Mouse (Mus musculus): ENCODE data around the gene Lrp3.
"Not testable (repeated sequence)": the region's sequence is repeated elsewhere in the genome, so short reads cannot be mapped to it uniquely, and the experiment has no call there.

The Lrp3 gene

GRCm38 (mm10) chr7:35215225-35215624, at the start of gene Lrp3:
Gene Lrp3 (minus strand): TSS chr7:35215498.
- peak; percentile 78 to 89 for DNase-seq

GRCm38 (mm10) chr7:35264746-35265145, 49.4 kb upstream of the Lrp3 start:
- DNase-seq, result peak in 1 of 2 experiments; percentile 58

DNA sequence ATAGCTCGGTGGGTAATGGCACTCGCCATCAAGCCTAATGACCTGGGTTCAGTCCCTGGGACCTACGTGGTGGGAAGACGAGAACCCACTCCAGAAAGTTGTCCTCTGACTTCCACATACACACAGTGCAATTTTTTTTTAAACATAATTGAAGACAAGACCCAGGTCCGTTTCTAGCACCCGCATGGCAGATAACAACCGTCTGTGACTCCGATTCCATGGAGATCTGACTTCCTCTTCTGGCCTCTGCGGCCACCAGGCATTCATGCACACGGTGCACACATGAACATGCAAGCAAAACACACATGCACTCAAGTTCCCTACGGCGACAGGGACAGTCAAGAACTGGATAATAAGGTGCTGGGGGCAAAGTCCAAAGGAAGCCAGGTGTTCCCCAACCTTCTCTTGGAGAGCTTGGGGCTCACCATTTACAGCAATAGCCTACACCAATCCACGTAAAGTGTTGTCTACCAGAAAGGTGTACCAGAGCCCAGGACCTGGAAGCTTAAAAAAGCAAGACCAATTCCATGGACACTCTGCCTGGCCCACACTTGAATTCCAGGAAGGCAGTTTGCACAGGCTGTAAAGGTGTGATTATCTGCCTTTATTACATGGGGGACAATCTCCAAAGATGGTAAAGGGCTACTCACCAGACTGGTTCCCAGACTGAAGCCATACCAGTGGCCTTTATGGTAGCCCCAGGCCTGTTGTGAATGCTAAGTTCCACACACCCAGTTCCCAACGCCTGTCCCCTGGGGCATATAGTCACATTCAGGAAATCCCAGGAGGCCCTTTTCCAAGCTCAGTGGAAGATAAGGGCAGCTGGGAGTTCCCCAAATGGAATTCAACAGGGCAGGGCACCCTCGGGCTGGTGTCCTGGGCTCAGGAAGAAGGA, 48.5 kb upstream of the Lrp3 start:
- DNase-seq, result no peak

GRCm38 (mm10) chr7:35259384-35259783, 44.1 kb upstream of the Lrp3 start:
- DNase-seq, result no peak

GRCm38 (mm10) chr7:35258294-35258693, 43.0 kb upstream of the Lrp3 start:
- DNase-seq, result no peak

DNA sequence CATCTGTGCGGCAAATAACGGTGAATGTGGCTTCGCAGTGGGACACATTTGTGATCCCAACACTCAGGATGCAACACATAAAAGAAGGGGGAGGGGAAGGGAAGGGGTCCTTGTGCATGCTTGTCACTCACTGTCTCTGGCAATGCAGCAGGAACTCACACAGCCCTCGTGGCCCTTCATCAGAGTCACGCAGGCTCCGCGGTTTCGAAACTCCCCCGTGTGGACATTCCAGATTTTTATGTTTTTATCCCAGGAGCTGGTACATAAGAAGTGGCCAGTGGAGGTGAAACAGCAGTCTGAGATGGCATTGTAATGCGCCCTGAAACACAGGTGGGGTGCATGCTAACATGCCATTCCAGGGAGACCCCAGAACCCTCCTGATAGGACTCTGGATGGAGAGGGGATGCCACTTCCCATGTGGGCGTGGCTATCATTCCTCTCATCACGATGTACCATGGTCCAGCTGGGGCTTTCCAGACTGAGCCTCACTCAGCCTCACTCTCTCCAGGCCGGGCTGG, 36.8 kb upstream of the Lrp3 start:
- DNase-seq, result peak; percentile 35 to 36

- not testable (repeated sequence) for DNase-seq
Measured at GRCm38 (mm10) chr7:35237935-35238334, 22.6 kb upstream of the Lrp3 start.

- peak; percentile 68 to 82 for DNase-seq
Measured at GRCm38 (mm10) chr7:35235308-35235707, 20.0 kb upstream of the Lrp3 start.

DNA sequence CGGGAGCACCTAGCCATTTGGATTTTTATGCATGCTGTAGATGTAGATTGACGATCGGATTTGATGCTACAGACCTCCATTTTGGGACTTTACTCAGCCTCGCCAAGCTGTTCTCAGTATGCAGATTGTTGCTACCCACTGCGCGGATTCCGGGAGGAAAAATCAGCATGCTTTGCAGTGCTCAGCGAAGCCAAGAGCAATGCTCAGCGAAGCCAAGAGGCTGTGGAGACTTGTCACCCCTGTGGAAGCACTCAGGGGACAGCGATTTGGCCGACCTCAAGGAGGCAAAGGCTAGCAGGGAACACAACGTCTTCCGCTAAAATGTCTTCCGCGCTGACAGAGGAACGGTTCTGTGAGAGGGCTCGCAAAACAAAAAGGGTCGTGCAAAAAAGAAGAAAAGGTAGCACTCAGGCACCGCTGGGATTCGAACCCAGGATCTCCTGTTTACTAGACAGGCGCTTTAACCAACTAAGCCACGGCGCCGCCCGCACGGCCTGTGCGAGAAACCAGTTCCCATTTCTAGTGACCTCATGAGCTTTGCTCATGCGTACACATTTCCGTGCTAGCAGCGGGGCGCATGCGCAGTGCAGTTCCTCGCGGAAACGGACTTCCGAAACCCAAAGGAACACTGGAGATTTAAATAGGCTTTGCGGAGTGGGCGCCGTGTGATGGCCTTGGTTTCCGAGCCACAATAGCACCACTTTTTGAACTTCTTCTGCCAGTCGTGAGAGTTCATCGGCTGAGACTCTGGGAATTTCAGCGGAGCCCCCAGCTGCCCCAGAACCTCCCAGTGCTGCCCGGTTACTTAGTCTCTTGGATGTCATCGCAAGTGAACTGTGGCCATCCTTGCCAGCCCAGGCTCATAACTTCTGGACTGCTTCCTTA, 19.3 kb upstream of the Lrp3 start:
- peak; percentile 97 to 98 for DNase-seq

GRCm38 (mm10) chr7:35233861-35234260, 18.6 kb upstream of the Lrp3 start:
- DNase-seq, result no peak

DNA sequence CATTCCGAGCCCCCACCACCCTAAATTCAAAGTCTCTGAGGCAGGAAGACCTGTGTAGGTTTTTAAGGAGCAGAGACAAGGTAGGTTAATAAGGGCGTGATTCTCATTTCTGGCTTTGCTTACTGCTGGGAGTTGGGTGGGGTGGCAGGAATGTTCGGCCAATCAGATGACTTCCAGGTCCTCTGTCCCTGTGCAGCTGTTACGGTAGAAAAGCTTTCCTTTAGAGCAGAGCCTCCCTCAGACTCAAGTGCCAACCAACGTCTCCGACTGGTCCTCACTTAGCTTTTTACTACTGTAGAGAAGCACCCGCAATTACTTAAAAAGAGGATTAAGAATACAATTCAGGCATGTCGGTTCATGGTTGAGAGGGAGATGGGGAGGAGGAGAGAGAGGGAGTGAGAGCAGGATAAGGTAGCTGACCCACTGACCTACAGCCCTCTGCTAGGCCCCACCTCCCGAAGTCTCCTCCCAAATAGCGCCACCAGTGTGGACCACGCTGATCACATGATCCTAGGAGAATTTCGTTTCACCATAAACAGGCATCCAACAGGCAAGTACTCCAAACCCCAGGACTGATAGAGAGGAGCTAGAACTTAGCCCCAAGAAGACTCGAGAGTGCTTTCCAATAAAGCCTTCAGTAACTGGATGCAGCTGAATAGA, 17.6 kb upstream of the Lrp3 start:
- DNase-seq, result no peak

- DNase-seq, result no peak
Measured at GRCm38 (mm10) chr7:35230333-35230732, 15.0 kb upstream of the Lrp3 start.

DNA sequence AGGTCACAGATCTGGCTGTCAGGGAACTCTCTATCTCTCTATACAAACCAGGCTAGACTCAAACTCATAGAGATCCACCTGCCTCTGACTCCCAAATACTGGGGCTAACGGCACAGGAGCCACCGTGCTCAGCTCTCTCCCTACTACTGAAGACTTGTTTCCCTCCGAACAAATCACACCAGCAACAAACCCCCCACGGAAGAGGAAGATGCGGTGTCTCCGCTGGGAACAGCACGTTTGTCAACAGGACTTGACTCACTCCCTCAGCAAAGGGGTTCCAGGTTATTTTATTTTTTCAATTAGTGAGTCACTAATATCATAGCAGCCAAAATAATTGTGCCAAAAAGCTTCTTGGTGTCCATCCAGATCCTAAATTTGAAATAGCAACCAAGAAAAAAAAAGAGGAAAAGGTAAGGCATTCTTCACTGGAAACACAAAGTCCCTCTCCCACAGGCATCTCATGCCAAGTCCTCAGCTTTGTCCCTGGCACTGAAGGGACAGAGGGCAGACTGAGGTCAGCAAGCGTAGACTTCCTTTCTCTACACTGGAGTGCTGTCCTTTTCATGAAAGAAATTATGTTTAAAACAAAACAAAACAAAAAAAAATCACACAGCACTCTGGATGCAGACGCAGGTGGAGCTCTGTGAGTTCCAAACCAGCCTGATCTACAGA, 5.5 kb upstream of the Lrp3 start:
- DNase-seq, result no peak

DNA sequence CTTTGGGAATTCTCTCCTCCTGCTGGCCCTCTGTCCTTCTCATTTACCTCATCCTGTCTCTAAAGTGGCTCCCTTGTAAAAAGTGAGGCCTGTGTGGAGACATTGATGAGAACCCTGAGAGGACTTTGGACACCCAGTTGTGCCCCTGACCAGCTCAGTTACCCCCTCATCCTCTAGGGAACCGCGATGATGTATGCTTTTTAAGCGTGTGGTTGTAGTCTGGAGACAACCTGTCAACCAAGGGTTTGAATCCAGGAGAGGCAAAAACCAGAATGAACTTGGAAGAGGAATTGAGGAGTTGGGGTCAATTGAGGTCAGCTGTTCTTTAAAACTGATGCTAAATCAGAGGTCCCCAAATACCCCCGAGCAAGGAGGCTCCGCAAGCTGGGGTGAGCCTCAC, 433 bp upstream of the Lrp3 start:
- no peak for DNase-seq

GRCm38 (mm10) chr7:35214442-35215222, 666 bp downstream of the Lrp3 start:
- no peak for DNase-seq

- no peak for DNase-seq
Measured at GRCm38 (mm10) chr7:35211791-35212190, 3.5 kb downstream of the Lrp3 start.

DNA sequence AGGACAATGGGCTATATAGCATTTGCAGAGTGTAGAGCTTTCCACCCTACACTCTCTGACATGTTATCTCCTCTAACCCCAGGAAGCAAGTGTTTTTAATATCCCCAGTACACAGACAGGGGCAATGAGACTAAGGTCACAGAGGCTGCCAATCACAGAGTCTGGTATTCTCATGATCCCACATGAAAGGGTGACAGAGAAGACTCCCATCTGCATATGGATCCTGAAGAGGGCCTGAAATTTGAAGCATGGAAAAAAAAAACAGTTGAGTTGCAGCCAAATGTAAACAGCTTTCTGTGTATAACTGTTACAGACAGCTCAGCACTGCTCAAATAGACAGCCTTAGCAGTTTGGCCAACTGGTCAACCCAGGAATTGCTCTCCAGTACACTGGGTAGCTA, 15.5 kb downstream of the Lrp3 start:
- DNase-seq, result peak in 1 of 2 experiments; percentile 15

GRCm38 (mm10) chr7:35198981-35199754, 16.1 kb downstream of the Lrp3 start:
- peak in 1 of 2 experiments; percentile 75 for DNase-seq

- DNase-seq, result peak; percentile 41 to 84
Measured at GRCm38 (mm10) chr7:35197022-35197421, 18.3 kb downstream of the Lrp3 start.

GRCm38 (mm10) chr7:35191276-35191675, 24.0 kb downstream of the Lrp3 start:
- no peak for DNase-seq

GRCm38 (mm10) chr7:35189699-35190098, 25.6 kb downstream of the Lrp3 start:
- no peak for DNase-seq
